Mouse (Mus musculus) thymus, adult 2 months (tissue): ENCODE measurements around the gene Sorbs2.

Experiments
- CTCF ChIP-seq: fragments of 200-500 bp; IDR thresholded peaks from 2 replicates; pipeline ENCODE4 v1.5.1; 2012; ENCODE audit warnings: mild to moderate bottlenecking, control low read depth, low read length, moderate library complexity, borderline replicate concordance; ENCODE audit not compliant: control insufficient read depth, poor library complexity, insufficient read depth; ENCODE audit errors: extremely low read depth
- POLR2A ChIP-seq: fragments of 200-500 bp; IDR thresholded peaks from 2 replicates; pipeline ENCODE4 v1.6.1; 2012; ENCODE audit warnings: mild to moderate bottlenecking, low read length, control low read depth, moderate library complexity; ENCODE audit not compliant: control insufficient read depth, poor library complexity, insufficient read depth; ENCODE audit errors: extremely low read depth

- TF ChIP-seq POLR2A (no peak), CTCF (no peak)
These were observed 247.9 kb downstream of the Sorbs2 start for GRCm38 (mm10) chr8:45755482-45755881.
